Mouse (Mus musculus) ES-Bruce4 (cell line): ENCODE data around the gene Nthl1.

Experiments used
- CTCF ChIP-seq: IDR thresholded peaks from one replicate; pipeline ENCODE4 v1.8.1; 2011; ENCODE audit warnings: low read depth, low read length
- POLR2A ChIP-seq: IDR thresholded peaks from one replicate; pipeline ENCODE4 v1.8.1; 2011; ENCODE audit warnings: low read length; ENCODE audit not compliant: insufficient read depth

GRCm38 (mm10) chr17:24676877-24677276 is 44.4 kb downstream of the Nthl1 start:
- TF ChIP-seq CTCF (no peak), POLR2A (no peak)
